Mouse (Mus musculus) central nervous system, embryonic 18 days (tissue): ENCODE results near the gene Zfp36l2. TPM values are rescaled to one million over a fixed set of nuclear protein-coding genes. Genes with fewer than 3 reads are reported as not detected.

Experiments
- polyA plus RNA-seq: library from polyadenylated mRNA; depleted of rRNA; stranded (reverse); fragments of >200 nt; gene quantifications from 2 replicates; pipeline ENCODE4 v1.2.3, GENCODE M21; 2012; rRNA removed

Zfp36l2 gene
- 13.4 and 15.7 TPM in 2 replicates for polyA plus RNA-seq

GRCm38 (mm10) chr17:84187727-84188373, at the start of gene Zfp36l2:
TSS of gene Zfp36l2 (minus strand) at chr17:84187947.

